Mouse (Mus musculus) neural tube, embryonic 15.5 days (tissue): ENCODE results near the gene Agmat. TPM values are rescaled to one million over a fixed set of nuclear protein-coding genes. Genes with fewer than 3 reads are reported as not detected.
A peak's percentile ranks its signal among the peaks of the same experiment; 100 is the strongest.

Source experiments
- ATAC-seq: fragments of 200-750 bp; cut with Nextera tagmentation; 2 replicates; pipeline ENCODE4 v1.8.0; 2017; ENCODE audit warnings: mild to moderate bottlenecking, moderate TSS enrichment, moderate library complexity; ENCODE audit not compliant: low FRiP score
- H3K27ac ChIP-seq: fragments of 300-500 bp; sonication (generic); replicated peaks from 2 replicates; pipeline ENCODE4 v1.5.1; 2015; ENCODE audit warnings: mild to moderate bottlenecking, inconsistent platforms
- H3K27me3 ChIP-seq: fragments of 300-500 bp; sonication (generic); replicated peaks from 2 replicates; pipeline ENCODE4 v1.6.1; 2015; ENCODE audit warnings: inconsistent platforms
- H3K36me3 ChIP-seq: fragments of 300-500 bp; sonication (generic); 2 replicates; pipeline ENCODE4 v1.6.1; 2015; ENCODE audit warnings: inconsistent platforms
- H3K4me1 ChIP-seq: fragments of 300-500 bp; sonication (generic); 2 replicates; pipeline ENCODE4 v1.6.1; 2015; ENCODE audit warnings: inconsistent platforms
- H3K4me2 ChIP-seq: fragments of 300-500 bp; sonication (generic); 2 replicates; pipeline ENCODE4 v1.6.1; 2015; ENCODE audit warnings: inconsistent platforms, mild to moderate bottlenecking, moderate library complexity
- H3K4me3 ChIP-seq: fragments of 300-500 bp; sonication (generic); replicated peaks from 2 replicates; pipeline ENCODE4 v1.5.1; 2015; ENCODE audit warnings: mild to moderate bottlenecking, inconsistent platforms
- H3K9ac ChIP-seq: fragments of 300-500 bp; sonication (generic); replicated peaks from 2 replicates; pipeline ENCODE4 v1.6.1; 2015; ENCODE audit warnings: mild to moderate bottlenecking, inconsistent platforms
- H3K9me3 ChIP-seq: fragments of 300-500 bp; sonication (generic); replicated peaks from 2 replicates; pipeline ENCODE4 v1.6.1; 2016; ENCODE audit warnings: inconsistent platforms
- WGBS: fragments of 180-500 bp; shearing (Covaris S2); methylation state at CpG from one replicate; pipeline ENCODE4 v1.1.7; 2015; ENCODE audit warnings: mixed read lengths; 5-methylcytosine and 5-hydroxymethylcytosine counted together
- polyA plus RNA-seq: library from polyadenylated mRNA; unstranded; fragments of >200 nt; fragmentation: Nextera tagmentation; extraction: Ambion mirVana; gene quantifications from 2 replicates; pipeline ENCODE4 v1.2.1, GENCODE M21; 2015

Gene Agmat
- polyA plus RNA-seq = 0.72 TPM in 1 of 2 replicates, not detected in the other

DNA sequence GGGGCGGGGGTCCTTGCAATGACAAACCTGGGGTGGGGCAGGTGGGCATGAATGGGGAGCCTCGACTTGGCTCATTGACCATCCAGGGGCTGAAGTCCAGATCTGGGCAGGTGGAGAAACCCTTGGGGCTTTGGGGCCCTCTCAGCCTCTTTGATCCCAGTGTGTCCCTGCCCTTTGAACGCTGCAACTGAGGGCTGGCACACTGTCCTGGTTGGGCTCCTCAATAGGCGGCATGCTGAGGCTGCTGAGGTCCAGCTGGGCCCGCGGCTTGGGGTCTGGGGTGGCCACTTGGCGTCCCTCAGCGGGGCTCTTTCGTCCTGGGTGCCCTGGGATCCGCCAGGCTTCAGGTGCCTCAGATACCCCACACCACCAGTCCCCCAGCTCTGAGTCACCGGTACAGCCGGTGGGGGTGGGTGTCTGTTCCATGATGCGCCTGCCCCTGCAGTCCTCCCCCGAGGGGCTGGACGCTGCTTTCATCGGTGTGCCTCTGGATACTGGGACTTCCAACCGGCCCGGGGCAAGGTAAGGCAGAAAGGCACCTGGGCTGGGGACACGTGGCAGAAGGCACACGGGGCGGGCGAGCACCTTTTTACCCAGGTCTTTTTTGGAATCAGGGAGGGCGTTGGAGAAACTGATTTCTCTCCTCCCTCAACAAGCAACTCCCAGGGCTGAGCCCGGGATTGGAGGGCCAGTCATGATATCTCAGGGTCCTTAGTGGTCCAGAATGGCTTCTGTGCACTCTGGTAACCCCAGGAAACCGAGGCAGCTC, at the start of gene Agmat:
Gene Agmat, plus strand, starts transcription at position 95 of the 769 bp plus-strand sequence.
- Histone ChIP-seq H3K4me1 (0 out of 2 replicates have a peak, but pooled peaks cover 3% of the 10 kb centered on the region), H3K4me2 (no peak within 1 kb of the TSS), H3K27ac (no peak within 1 kb of the TSS), H3K27me3 (no peaks in the 10 kb centered on the region), H3K36me3 (no peaks in the 10 kb centered on the region), H3K4me3 (no peak within 1 kb of the TSS), H3K9me3 (no peaks in the 10 kb centered on the region), H3K9ac (no peak within 1 kb of the TSS)
- 25% methylated on average over 25 of the region's 25 CpGs for WGBS
- ATAC-seq = no peak

DNA sequence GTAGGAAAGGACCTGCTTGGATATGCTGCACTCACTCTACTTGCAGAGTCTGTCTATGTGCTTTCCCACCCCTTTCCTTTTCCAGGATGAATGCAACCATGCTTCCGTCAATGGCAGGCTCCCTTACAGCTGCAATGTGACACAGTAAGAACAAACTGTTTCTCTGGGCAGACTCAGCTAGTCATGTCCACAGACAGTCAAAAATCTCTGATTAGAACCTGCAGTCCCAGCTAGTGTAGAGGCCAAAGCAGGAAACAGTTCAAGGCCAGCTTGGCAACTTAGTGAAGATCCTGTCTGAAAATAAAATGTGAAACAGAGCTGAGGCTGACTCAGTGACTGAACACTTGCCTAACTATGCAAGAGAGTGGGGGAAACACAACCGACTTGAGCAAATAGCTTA, 41.8 kb upstream of the Agmat start:
- Histone ChIP-seq H3K4me3 (no peak overlapping the region), H3K4me2 (no peak overlapping the region), H3K9ac (no peak overlapping the region), H3K9me3 (no peaks in the 10 kb centered on the region), H3K36me3 (peaks cover 90% of the 10 kb centered on the region), H3K27me3 (no peaks in the 10 kb centered on the region), H3K27ac (no peak overlapping the region), H3K4me1 (no peaks in the 10 kb centered on the region)
- no peak for ATAC-seq
- WGBS = 89% methylated on average over 2 of the region's 2 CpGs

DNA sequence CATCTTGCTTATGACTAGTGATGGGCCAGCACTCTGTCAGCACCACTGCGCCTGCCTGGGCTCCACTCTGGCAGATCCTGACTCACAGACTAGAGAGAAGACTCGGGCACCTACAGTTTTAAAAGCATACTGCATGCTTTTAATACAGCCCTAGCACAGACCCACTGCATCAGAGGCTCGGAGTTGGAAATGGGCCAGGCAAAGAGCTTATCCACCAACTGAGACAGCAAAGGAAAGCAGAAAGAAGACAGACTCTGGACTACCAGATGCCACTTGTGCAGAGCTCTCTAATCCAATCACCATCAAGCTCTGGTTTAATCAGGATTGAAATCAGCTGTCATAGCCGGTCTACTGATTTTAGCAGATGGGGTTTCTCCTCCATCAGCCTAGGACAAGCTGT, 41.1 kb upstream of the Agmat start:
- H3K4me3 ChIP-seq = no peak overlapping the region
- H3K27ac ChIP-seq = no peak overlapping the region
- peaks cover 90% of the 10 kb centered on the region for H3K36me3 ChIP-seq
- H3K4me2 ChIP-seq = no peak overlapping the region
- no peaks in the 10 kb centered on the region for H3K27me3 ChIP-seq
- no peaks in the 10 kb centered on the region for H3K4me1 ChIP-seq
- H3K9me3 ChIP-seq = no peaks in the 10 kb centered on the region
- H3K9ac ChIP-seq = no peak overlapping the region
- no peak for ATAC-seq
- 91% methylated on average over 4 of the region's 4 CpGs for WGBS

DNA sequence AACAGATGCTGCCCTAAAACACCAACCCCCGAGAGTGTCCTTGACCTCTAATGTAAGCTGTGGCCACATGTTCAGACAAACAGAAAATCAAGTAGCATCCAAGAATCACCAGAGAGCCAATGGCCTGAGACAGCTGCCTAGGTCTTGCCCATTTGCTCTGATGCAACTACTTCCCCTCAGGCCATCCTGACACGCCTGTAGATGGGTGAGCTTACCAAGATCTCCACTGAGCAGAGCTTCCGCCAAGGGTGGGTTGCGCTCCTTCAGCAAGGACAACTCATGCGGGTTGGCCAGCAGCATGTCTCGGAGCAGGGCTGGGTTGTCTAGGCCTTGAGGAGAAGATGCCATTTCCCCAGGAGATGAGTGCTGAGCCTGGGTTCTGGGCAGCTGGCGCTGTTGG, 38.5 kb upstream of the Agmat start:
- Histone ChIP-seq H3K27me3 (no peaks in the 10 kb centered on the region), H3K4me1 (no peaks in the 10 kb centered on the region), H3K9me3 (no peaks in the 10 kb centered on the region), H3K9ac (no peak overlapping the region), H3K27ac (no peak overlapping the region), H3K36me3 (peaks cover 89% of the 10 kb centered on the region), H3K4me3 (no peak overlapping the region), H3K4me2 (no peak overlapping the region)
- no peak for ATAC-seq
- WGBS = 96% methylated on average over 7 of the region's 7 CpGs

DNA sequence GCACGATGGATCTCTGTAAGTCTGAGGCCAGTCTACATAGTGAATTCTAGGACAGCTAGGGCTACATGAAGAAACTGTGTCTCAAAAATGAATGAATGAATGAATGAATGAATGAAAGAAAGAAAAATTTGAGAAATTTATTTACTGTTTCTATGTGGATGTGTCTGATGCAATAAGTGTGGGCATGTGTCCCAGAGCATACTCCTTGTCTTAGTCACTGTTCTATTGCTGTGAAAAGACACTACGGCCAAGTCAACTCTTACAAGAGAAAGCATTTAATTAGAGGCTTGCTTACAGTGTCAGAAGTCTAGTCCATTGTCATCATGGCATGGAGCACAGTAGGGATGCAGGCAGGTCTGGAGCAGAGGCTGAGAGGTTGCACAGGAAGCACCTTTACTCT, 37.5 kb upstream of the Agmat start:
- H3K27ac ChIP-seq = no peak overlapping the region
- H3K9ac ChIP-seq = no peak overlapping the region
- H3K4me3 ChIP-seq = no peak overlapping the region
- 100% methylated on average over 2 of the region's 2 CpGs for WGBS
- H3K27me3 ChIP-seq = no peaks in the 10 kb centered on the region
- no peak for ATAC-seq
- H3K4me1 ChIP-seq = no peaks in the 10 kb centered on the region
- H3K9me3 ChIP-seq = no peaks in the 10 kb centered on the region
- no peak overlapping the region for H3K4me2 ChIP-seq
- peaks cover 83% of the 10 kb centered on the region for H3K36me3 ChIP-seq

DNA sequence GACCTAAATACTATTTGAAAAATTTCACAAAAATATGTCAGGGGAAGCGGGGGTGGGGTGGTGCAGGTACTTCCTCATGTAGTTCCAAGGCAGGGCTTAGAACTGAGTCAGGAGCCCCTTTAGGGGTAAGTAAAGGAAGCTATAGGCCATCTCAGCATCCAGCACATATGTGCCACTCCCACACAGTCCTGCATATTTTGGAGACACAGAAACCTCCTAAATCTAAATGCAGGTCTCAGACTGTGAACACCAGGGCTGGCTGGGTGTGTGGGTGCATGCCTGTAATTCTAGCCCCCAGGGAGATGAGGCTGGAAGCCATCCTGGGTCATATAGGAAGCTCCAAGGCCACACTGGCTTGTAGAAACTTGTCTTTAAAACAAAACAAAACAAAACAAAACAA, 35.2 kb upstream of the Agmat start:
- H3K27me3 ChIP-seq = no peaks in the 10 kb centered on the region
- H3K4me1 ChIP-seq = 0 out of 2 replicates have a peak, but pooled peaks cover 7% of the 10 kb centered on the region
- H3K27ac ChIP-seq = no peak overlapping the region
- no peak overlapping the region for H3K9ac ChIP-seq
- H3K4me3 ChIP-seq = no peak overlapping the region
- WGBS = 100% methylated on average over 1 of the region's 1 CpGs
- ATAC-seq = no peak
- H3K36me3 ChIP-seq = peaks cover 60% of the 10 kb centered on the region
- H3K9me3 ChIP-seq = no peaks in the 10 kb centered on the region
- H3K4me2 ChIP-seq = no peak overlapping the region

DNA sequence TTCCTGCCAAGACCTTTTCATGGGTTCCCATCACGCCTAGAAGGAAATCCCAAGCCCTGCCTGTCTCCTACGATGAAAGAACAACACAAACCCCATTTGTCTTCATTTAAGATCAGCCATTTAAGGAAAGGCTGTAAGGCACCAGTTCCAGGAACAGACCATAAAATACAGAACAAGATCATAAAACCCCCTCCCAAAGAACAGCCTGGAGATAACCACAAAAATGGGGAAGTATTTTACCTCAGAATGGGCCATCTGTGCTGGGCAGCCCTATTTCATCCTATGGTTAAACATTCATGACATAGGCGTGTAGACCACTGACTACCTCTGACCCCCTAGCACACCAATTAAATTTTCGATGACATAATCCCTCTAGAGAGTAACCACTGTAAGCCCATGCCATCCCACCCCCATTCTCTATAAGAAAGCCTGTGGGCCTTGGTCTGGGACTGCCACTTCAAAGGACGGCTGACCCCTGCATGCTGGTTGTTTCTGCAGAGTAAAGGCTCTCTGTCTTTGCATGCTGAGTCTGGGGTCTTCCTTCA, 32.8 kb upstream of the Agmat start:
- ATAC-seq = no peak
- Histone ChIP-seq H3K27ac (no peak overlapping the region), H3K9ac (no peak overlapping the region), H3K27me3 (no peaks in the 10 kb centered on the region), H3K4me3 (no peak overlapping the region), H3K9me3 (no peaks in the 10 kb centered on the region), H3K4me1 (0 out of 2 replicates have a peak, but pooled peaks cover 7% of the 10 kb centered on the region), H3K36me3 (peaks cover 36% of the 10 kb centered on the region), H3K4me2 (no peak overlapping the region)
- 52% methylated on average over 5 of the region's 5 CpGs for WGBS

DNA sequence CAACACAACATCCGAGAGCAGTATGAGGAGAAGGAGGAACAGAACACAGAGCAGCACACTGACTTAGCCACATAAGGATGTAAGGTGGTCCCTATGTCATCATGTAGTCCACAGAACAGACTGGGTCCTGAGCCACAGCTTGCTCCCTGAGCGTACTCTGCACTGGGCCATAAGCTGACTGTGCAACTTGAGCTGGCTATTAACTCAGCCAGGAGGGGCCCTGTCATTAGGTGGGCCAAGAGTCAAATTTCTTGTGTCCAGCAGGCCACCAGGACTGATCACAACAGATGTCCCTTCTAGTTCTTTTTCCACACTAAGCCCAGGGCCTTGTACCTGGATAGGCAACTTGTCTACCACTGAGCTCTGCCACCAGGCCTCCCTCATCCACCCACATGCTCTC, 31.4 kb upstream of the Agmat start:
- no peak overlapping the region for H3K4me3 ChIP-seq
- H3K36me3 ChIP-seq = peaks cover 28% of the 10 kb centered on the region
- no peak for ATAC-seq
- H3K9me3 ChIP-seq = no peaks in the 10 kb centered on the region
- no peak overlapping the region for H3K4me2 ChIP-seq
- no peaks in the 10 kb centered on the region for H3K27me3 ChIP-seq
- H3K4me1 ChIP-seq = 0 out of 2 replicates have a peak, but pooled peaks cover 7% of the 10 kb centered on the region
- no peak overlapping the region for H3K9ac ChIP-seq
- WGBS = 57% methylated on average over 2 of the region's 2 CpGs
- no peak overlapping the region for H3K27ac ChIP-seq

DNA sequence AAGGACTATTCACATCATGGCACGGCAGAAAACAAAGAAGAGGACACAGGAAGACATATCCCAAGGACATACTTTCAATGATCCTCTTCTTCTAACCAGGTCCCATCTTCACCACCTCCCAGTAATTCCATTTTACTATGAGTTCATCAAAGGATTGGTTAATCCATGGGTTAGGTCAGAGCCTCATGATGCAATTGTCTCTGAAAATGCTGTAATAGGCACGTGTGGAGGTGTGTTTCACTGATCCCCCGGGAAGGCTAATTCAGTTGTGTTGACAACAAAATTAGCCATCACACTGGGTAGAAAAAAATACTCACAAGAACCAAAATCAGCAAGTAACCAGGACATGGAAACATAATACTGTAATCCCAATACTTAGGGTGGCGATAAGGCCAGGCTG, 28.8 kb upstream of the Agmat start:
- H3K4me1 ChIP-seq = peaks cover 26% of the 10 kb centered on the region
- H3K9ac ChIP-seq = no peak overlapping the region
- H3K36me3 ChIP-seq = peaks cover 17% of the 10 kb centered on the region
- no peak overlapping the region for H3K27ac ChIP-seq
- H3K4me3 ChIP-seq = no peak overlapping the region
- H3K27me3 ChIP-seq = no peaks in the 10 kb centered on the region
- ATAC-seq = no peak
- 87% methylated on average over 4 of the region's 4 CpGs for WGBS
- H3K9me3 ChIP-seq = no peaks in the 10 kb centered on the region
- H3K4me2 ChIP-seq = no peak overlapping the region

DNA sequence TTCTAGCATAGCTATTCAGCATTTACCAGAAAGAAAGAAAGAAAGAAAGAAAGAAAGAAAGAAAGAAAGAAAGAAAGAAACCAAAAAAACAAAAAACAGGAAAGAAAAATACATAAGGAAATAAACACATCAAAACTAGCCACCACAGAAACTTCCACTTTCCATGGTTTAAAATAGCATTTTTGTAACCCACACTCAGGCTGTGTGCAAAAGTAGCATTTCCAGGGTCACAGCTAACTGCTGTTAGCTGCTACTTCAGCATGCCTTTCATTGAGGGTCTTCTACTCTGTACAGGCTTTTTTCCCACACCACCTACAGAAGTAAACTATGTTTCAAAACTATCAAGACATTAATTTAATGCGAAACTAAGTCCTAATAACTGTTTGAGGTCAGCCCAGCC, 27.2 kb upstream of the Agmat start:
- Histone ChIP-seq H3K27me3 (no peaks in the 10 kb centered on the region), H3K36me3 (peaks cover 10% of the 10 kb centered on the region; the same call in 1 of the 2 replicates), H3K27ac (no peak overlapping the region), H3K4me2 (no peak overlapping the region), H3K9ac (no peak overlapping the region), H3K9me3 (no peaks in the 10 kb centered on the region), H3K4me1 (peaks cover 34% of the 10 kb centered on the region), H3K4me3 (no peak overlapping the region)
- 98% methylated on average over 1 of the region's 1 CpGs for WGBS
- ATAC-seq = no peak

DNA sequence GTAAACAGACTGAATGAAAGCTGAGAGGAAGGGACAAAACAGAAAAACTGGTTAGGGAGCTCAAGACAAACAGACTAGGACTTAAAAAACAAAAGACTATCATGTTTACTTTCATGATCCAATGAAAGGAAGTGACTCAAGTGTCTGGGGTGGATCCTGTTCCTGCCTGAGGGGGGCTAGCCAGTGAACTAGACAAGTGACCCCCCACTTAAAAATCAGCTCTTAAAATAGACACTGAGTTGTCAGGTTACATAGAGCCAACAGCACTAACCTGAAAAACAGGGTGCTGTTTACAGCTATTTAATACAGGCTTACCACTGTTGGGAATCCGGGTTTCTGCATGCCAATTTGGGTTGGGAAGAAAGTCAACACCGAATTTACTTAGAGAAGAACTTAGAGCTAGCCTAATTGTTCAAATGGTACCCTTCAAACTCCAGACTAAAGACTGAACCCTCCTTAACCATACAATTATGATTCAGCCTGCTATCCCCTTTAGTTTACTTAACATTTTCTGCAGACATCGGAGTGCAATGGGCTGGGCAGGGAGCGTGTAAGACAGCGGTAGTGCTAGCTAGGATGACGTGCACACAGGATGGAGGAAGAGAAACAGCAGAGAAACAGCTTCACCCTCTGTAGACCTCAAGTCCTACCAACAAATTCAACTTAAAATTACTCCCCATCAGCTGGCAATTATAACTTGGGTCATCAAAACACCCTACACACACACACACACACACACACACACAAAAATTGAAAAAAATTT, 25.5 kb upstream of the Agmat start:
- H3K27me3 ChIP-seq = no peaks in the 10 kb centered on the region
- peak overlapping the region; percentile 82 for H3K4me2 ChIP-seq
- ATAC-seq = no peak
- no peak overlapping the region for H3K9ac ChIP-seq
- WGBS = 87% methylated on average over 6 of the region's 6 CpGs
- H3K36me3 ChIP-seq = peaks cover 10% of the 10 kb centered on the region; the same call in 1 of the 2 replicates
- peaks cover 27% of the 10 kb centered on the region for H3K4me1 ChIP-seq
- H3K9me3 ChIP-seq = no peaks in the 10 kb centered on the region
- 0 out of 2 replicates have a peak overlapping the region, but pooled peaks have one; percentile 18 for H3K27ac ChIP-seq
- H3K4me3 ChIP-seq = no peak overlapping the region
